Mouse (Mus musculus) common myeloid progenitor, adult 5-6 weeks (primary cell): ENCODE data around the gene Scn8a. TPM values are rescaled to one million over a fixed set of nuclear protein-coding genes. Genes with fewer than 3 reads are reported as not detected.

Source experiments
- ATAC-seq: replicated peaks from 2 replicates; pipeline ENCODE4 v1.8.0; 2016; ENCODE audit warnings: low read depth, mild to moderate bottlenecking, moderate TSS enrichment, inconsistent platforms; ENCODE audit not compliant: poor library complexity, severe bottlenecking
- total RNA-seq: library from RNA; stranded (forward); fragments of 200-1000, 187-1606 nt; gene quantifications from 2 replicates; pipeline ENCODE4 v1.2.3, GENCODE M21; 2017

The Scn8a gene
- total RNA-seq, 1 experiment from 2014 or later, result not detected

DNA sequence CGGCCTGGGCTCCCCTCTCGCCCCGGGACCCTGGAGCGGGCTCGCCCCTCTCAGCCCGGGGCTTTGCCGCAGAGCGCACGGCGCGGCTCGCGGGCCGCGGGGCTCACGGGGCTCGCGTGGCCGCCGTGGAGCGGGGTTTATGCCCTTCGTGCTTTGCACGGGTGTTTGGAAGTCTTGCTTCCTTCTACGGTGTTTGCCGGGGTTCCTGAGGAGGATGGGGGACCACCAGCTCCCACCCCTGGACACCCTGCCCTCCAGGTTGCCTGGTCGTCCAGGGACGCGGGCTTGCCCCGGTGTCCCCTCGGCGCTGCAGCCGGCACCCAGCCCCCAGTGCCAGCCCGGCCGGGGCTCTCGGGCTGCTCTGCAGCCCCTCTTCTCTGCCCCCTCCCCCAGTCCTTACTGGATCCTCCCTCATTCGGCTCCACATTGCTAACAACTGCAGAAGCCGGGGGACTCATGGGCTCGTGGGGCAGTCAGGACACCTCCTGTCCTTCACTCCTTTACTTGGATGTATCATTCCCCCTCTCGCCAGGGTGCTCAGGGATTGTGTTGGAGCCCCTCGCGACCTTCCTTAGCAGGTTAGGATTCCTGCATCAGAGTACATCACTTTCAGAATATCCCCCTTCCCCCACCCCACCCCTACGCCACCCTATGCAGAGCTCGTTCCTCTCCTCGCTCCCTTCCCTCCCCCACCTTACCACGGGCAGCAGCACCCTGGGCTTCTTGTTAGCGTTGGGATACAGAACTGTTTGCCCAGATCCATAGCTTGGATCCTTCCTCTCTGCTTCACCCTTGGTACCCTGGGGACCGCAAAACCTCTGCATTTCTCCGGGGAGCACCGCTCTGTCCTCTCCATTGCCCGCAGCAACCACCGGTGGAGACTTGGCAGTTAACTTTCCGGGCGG is 1.7 kb downstream of the Scn8a start:
- ATAC-seq, result no peak

DNA sequence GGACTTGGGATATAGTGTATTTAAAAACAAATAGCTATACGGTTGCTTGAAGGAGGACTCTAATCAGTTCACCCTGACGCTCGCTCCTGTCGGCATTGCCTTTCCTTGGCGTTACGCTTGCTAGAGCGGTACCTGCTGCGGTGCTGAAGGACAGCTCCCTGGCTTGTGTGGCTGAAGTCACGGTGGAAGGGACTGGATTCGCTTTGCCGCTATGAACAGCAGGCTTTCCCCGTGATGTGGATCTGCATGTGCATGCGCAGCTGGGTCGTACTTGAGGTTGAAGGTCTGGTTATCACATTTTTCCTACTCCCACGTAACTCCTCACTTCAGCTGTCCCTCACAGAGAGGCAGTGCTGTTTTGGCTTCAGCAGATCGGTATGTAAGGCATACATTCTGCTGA is 3.5 kb downstream of the Scn8a start:
- peak; percentile 94 for ATAC-seq

DNA sequence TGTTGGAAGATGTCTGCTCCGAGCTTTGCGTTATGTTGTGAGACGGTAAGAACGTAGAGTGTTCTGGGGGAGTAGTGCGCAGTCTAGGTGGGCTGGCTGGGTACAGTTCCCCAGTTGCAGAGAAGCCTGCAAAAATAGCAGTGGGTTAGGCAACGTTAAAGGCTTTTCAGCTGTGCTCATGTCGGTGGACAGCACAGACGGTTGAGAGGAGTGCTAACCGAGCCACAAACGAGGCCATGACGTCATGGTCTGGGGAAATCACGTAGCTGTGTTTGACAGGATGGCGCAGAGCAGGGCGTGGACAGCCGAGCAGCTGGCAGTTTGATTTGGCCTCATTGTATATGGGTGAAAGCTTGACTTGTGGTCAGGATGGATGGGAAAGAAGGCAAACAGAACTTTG is 9.4 kb downstream of the Scn8a start:
- no peak for ATAC-seq

DNA sequence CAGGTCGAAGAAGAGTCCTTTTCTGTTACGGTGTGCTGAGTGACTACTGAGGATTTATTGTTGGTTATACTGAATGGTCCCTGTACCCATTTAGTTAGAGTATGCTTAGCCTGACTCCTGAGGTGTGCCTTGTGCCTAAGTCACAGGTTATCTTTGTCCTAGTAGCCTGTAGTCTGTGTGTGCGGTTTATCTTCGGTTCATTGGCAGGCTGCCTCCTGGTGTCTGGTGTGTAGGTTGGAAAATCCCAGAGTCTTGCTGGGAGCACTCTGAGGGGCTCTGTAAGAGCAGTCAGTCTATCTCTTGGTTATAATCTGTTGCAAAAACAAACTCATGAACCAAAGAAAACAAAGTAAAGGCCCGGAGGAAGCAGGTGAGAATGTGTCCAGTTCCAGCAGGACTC is 11.7 kb downstream of the Scn8a start:
- ATAC-seq, result no peak

DNA sequence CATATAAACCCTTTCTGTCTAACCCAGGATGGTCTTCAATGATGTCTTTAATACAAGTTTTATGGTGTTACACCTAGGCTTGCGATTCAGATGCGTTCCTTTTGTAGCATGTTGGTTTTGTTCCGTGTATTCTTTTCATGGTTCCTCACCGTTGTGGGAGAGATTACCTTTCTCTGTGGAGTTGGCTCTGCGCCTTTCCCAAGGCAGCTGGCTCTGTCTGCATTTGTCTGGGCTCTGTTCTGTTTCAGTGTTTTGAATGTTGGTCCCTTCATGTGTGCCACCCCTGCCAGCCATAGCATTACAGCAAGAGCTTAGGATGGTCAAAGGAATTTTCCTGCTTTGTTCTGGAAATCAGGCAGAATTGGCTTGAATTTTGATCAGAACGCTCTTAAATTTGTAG is 14.8 kb downstream of the Scn8a start:
- ATAC-seq, result no peak

DNA sequence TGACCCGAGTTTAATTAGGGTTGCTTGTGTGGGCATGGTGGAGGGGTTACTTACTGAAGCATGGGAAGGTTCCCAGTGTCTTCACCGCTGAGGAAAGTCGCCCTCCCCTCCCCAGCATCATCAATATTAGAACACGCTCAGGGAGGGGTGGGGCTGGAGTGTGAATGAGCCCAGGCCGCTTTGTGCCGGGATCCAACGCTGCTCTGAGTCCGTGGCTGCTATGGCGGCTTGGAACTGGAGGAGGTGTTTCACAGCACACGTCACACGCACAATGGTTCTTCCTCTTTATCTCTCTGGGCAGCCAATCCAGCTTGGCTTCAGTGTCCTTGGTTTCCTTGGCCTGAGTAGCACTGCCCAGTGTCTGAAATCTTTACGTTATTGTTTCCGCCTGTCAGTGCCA is 22.3 kb downstream of the Scn8a start:
- ATAC-seq, result no peak

DNA sequence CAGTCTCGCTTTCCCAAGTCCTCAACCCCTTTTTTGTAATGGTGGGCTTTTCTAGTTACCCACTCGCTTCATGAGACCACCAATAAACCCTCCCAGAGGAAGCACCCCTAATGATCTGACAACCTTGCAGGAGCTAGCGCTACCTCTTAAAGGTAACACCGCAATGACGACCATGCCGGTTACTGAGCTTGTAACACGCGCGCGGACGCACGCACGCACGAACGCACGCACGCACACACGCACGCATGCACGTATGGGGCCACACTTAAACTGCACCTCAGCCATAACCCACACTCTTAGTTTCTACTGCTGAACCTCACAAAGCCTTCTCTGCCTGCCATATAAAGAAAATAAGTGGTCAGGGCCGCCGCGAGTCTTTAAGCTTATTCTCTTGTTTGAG is 26.8 kb downstream of the Scn8a start:
- ATAC-seq, result no peak

DNA sequence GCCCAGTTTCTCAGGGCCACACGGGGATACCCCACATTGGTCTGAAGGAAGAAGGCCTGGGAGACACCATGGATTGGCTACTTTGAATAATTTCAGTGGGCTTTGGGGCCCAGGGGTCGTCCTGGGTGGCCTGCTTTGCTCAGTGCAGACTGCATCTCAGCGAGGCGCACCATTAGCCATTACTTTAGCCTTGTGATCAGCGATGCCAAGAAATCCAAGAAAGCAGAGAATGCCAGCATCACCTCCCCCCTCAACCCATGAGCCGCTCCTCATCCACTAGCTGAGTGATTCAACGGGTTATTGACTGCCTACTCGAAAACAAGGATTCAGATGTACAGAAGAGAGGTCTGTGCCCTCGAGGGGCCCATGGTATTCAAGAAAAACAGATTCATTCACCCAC is 34.2 kb downstream of the Scn8a start:
- ATAC-seq, result no peak

DNA sequence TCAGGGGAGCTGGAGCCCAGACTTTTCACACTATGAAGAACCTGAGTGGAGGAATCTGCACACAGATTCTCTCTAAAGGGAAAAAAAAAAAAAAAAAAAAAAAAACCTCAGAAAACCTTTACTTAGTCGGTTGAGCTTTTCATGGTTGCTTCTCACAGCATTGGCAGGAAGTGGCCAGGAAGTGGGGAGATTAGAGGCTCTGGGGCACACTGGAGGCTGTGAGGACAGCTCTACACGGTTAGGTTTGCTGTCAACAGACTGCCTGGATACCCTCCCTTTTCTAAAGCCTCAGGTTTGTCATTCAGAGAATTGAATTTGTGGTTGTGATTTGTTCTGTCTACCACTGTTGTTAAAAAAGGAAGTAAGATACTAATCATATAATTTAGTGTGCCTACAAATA is 35.3 kb downstream of the Scn8a start:
- peak; percentile 99 for ATAC-seq

DNA sequence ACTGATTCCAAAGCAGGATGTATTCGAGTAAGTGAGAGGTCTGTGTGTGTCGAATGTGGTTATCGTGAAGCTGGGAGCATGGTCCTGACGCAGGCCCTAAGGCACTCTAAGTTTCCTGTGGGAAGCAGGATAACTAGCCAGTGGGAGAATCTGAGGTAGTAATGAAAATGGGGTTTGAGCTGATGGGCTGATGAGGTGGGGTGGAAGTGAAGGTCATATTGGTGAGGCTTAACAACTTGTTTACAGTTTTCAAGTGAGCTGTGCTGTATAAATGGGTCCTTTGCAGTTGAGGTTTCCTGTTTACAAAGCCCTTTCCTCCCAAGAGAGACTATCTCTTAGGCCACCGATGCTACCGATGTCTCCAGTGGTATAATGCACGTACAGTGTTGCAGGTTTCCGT is 36.1 kb downstream of the Scn8a start:
- ATAC-seq, result no peak

DNA sequence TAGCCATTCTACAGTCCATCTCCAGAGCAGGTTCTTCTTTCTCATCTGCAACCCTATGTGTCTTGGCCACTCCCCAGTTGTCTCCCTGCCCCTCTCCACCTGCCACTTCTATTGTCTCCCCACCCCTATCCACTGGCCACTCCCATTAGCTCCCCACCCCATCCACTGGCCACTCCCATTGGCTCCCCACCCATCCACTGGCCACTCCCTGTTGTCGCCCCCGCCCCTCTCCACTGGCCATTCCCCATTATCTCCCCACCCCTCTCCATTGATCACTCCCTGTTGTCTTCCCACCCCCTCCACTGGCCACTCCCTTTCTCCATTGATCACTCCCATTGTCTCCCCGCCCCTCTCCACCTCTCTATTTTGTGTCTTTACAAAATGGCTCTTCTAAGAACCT is 39.2 kb downstream of the Scn8a start:
- ATAC-seq, result no peak

DNA sequence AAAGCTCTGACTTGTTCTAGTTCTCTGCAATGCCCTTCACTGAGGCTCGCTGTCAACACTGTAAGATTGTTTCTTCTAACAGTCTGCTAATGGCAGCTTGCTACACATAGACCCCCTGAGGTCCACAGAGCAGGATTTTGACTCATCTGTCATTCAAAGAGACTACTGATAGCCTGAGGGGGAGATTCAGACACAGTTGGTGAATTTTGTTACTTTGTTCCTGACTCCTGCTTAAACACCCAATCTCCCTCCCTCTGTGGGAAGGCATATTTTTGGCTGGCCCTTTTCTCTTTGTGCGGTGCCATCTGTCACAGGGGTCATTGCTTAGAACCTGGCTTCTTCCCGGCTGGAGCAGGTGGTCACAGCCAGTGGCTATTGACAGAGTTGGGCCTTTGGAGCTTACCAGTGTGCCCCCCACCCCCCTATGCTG is 40.1 kb downstream of the Scn8a start:
- ATAC-seq, result no peak

DNA sequence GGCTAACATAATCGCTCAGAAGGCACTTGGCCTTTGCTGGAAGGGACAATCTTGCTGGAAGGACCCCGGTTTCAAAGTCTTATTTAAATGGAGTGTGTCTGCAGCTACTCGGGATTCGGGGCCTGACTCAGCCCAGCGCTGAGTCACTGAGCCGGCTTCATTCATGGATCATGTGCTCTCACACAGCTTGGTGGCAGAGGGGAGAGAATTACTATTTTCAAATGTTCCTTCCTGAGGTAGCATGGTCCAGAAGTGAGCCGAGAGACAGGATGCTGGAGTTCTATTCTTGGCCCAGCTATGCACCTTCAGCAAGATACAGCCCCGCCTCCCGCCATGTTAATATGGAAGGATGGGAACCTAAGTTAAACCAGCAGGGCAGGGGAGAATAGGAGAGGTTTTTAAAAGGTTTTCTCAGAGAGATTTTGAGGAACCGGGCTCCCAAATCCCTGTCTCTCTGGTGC is 40.8 kb downstream of the Scn8a start:
- ATAC-seq, result no peak

DNA sequence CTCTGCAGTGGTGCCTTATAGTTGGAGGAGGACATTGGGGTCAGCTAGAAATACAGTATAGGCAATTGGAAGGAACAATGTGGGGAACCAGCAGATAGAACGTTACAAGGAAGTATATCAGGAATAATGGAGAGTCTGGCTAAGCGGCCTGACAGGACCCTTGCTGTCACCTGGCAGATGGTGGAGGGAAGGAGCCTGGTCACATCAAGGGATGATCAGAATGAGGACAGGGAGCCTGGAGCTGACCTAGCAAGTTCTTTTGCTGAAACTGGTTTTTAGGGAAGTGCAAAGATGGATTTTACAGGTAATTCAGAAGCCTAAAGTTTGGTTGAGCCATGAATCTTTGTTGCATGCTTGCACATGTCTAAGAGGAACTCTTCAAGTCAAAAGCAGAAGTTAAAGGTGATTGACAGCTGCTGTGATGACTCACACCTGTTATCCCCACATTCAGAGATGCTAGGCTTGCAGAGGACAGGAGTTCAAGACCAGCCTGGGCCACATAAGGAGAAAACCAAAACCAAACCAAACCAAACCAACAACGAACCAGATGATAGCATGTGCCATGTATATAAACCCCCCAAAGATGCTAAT is 43.1 kb downstream of the Scn8a start:
- ATAC-seq, result no peak

DNA sequence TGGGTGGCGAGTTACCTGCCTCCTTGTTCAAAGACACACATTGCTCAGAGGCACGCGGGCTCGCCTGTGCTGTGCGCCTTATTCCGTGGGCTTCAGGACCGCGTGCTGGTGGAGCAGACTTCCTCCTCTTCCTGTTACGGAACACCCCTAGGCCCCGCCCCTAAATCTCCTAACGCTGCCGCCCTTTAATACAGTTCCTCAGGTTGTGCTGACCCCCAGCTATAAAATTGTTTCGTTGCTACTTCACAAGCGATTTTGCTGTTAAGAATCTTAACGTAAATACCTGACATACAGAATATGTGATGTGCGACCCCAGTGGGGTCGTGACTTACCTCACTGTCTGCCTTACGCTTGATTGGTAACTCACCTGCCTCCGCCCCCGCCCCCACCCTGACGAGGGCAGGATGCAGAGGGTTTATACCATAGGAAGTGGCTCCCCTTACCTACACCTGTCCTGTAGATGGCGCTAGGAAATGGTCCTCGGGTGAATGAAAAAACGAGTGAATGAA is 45.1 kb downstream of the Scn8a start:
- peak; percentile 83 for ATAC-seq

DNA sequence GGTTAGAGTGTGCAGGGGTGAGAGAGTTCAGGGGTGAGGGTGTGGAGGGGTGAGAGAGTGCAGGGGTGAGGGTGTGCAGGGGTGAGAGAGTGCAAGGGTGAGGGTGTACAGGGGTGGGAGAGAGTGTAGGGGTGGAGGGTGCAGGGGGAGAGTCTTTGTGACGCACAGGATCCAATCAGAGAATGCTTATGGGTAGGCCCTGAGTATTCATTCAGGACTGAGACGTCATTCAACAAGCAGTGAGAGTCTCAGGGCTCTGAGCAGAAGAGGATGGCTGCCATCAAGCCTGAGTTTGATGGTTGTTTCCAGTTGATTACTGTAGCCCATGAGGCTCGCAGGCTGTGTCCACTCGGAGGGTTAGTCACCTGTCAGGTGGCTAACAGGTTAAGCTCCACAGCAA is 48.4 kb downstream of the Scn8a start:
- ATAC-seq, result no peak

DNA sequence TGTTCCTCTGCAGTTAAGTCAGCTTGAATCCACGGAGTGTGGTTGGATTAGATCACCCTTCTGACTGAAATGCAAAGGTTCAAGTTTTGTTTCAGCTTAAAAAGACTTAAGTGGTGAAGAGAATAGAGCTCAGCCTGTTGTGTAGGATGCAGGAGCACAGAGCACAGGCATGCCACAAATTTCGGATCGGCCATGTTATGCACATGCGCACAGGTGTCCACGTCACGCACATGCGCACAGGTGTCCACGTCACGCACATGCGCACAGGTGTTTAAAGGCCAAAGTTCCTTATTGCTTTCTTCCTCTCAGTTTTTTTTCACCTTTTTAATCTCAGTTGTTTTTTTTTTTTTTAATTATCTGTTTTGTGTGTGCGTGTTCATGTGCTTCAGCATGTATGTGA is 52.6 kb downstream of the Scn8a start:
- no peak for ATAC-seq

DNA sequence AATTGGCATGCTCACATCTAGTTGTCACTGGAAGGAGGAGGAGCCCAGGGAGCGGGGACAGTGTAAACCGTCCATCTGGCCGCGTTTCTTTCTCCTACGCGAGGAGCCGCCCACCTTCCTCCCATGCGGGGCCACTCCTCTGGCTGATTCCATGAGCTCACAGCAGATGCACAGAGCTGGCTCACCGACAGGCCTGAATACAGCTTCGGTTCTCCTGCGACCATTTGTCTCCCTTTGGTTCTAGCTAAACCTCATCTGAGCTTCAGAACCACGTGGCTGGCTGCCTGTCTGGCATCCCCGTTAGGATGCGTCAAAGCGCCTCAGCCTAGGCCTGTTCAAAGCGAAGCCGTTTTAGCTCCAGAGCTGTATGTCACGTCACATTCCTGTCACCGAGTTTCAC is 53.8 kb downstream of the Scn8a start:
- no peak for ATAC-seq

DNA sequence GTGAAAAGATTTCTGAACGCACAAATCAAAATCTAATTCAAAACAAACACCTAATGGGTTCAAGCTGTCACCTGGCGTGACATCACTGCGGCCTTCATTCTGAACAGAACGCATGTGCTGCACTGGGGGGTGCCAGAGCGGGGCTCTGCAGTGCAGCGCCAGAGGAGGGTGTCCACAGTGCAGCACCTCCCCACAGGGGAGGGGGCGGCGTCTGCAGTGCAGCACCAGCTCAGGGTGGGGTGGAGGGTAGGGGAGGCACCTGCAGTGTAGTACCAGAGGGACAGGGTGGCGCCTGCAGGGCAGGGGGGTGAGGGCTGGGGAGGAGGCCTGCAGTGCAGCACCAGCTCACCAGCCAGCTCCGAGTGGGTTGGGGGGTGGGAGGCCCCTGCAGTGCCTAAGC is 55.3 kb downstream of the Scn8a start:
- no peak for ATAC-seq

DNA sequence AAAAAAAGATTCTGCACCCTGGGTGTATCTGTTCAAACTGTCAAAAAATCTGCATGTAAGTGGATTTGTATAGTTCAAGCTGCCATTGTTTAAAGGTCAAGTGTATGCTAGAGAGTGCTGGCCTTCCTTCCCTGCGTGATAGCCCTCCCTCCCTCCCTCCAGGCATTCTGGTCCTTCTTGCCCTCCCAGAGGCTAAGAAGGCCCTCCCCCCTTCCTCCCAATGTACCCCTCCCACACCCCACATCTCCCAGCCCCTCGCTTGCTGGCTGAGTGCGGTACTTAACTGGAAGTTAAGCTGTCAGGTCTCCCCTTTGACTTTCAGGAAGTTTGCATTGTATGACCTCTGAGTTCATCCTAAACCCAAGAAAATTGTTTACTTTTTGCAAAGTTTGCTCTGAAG is 60.8 kb downstream of the Scn8a start:
- no peak for ATAC-seq

DNA sequence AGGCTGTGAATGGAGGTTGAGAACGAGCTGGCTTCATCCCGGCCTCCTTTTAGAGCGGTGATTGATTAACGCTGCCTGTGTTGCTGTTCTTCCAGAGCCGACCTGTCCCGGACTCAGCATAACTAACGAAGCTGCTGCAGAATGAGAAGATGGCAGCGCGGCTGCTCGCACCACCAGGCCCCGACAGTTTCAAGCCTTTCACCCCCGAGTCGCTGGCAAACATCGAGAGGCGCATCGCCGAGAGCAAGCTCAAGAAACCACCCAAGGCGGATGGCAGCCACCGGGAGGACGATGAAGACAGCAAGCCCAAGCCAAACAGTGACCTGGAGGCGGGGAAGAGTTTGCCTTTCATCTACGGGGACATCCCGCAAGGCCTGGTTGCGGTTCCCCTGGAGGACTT is 66.5 kb downstream of the Scn8a start:
- no peak for ATAC-seq

DNA sequence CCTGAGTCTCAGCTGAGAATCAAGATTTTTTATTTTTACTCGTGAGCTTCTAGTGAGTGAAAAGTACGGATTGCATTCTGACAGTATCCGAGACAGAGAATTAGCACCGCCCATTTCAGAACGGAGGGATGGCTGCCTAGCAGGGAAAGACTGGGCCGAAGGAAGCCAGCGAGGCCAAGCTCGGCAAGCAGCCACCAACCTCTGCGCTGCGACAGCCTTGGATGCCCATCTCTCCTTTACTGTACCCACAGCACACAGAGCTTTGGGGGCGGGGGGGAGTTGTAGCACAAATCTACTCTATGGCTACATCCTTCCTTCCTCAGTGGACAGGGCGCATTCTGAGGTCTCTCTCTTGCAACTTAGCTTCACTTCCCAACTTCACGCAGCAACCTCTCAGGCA is 78.7 kb downstream of the Scn8a start:
- ATAC-seq, result no peak
